Mouse (Mus musculus): ENCODE data around the gene Psap. TPM values are rescaled to one million over a fixed set of nuclear protein-coding genes. Genes with fewer than 3 reads are reported as not detected.

The Psap gene
- polyA plus RNA-seq, 1 experiment from 2014 or later, result 129 TPM

GRCm38 (mm10) chr10:60287161-60287560 is 9.7 kb downstream of the Psap start:
- no peak overlapping the region for H3K4me2 ChIP-seq (ENCODE audit: low read length)
- peaks cover 3% of the 10 kb centered on the region; the same call in 1 of the 2 replicates for H3K36me3 ChIP-seq (ENCODE audit: control insufficient read depth, insufficient read depth, low read length)
- no peak overlapping the region; the same call in 1 of the 2 replicates for H3K27ac ChIP-seq (replicated peaks; ENCODE audit: low read depth, low read length)
- no peak overlapping the region for H3K9ac ChIP-seq (replicated peaks; ENCODE audit: low read length)
- no peaks in the 10 kb centered on the region for H3K9me3 ChIP-seq (ENCODE audit: control insufficient read depth, low read length)
- WGBS, result 89% methylated on average over 4 of the region's 4 CpGs
- DNase-seq (no peak), ATAC-seq (ENCODE audit: low FRiP score, low TSS enrichment) (no peak)
- no peaks in the 10 kb centered on the region for H3K27me3 ChIP-seq (ENCODE audit: control insufficient read depth, insufficient read depth, low read length)
- no peak overlapping the region for H3K4me3 ChIP-seq (replicated peaks; ENCODE audit: low read depth, low read length)
- peaks cover 60% of the 10 kb centered on the region for H3K4me1 ChIP-seq (ENCODE audit: control insufficient read depth, insufficient read depth, low read length)

GRCm38 (mm10) chr10:60287726-60288125 is 10.3 kb downstream of the Psap start:
- peaks cover 9% of the 10 kb centered on the region for H3K36me3 ChIP-seq (ENCODE audit: control insufficient read depth, insufficient read depth, low read length)
- no peaks in the 10 kb centered on the region for H3K9me3 ChIP-seq (ENCODE audit: control insufficient read depth, low read length)
- ATAC-seq (ENCODE audit: low FRiP score, low TSS enrichment) (no peak), DNase-seq (no peak)
- peaks cover 55% of the 10 kb centered on the region for H3K4me1 ChIP-seq (ENCODE audit: control insufficient read depth, insufficient read depth, low read length)
- no peak overlapping the region for H3K4me2 ChIP-seq (ENCODE audit: low read length)
- no peak overlapping the region for H3K4me3 ChIP-seq (replicated peaks; ENCODE audit: low read depth, low read length)
- 78% methylated on average over 2 of the region's 2 CpGs for WGBS
- no peak overlapping the region for H3K9ac ChIP-seq (replicated peaks; ENCODE audit: low read length)
- H3K27me3 ChIP-seq (ENCODE audit: control insufficient read depth, insufficient read depth, low read length), result no peaks in the 10 kb centered on the region
- H3K27ac ChIP-seq (replicated peaks; ENCODE audit: low read depth, low read length), result no peak overlapping the region

- 89% methylated on average over 8 of the region's 8 CpGs for WGBS
Measured at GRCm38 (mm10) chr10:60289216-60289615, 11.8 kb downstream of the Psap start.

GRCm38 (mm10) chr10:60290026-60290738 is 12.8 kb downstream of the Psap start:
- H3K4me1 ChIP-seq (ENCODE audit: control insufficient read depth, insufficient read depth, low read length), result peaks cover 32% of the 10 kb centered on the region
- no peak overlapping the region for H3K4me3 ChIP-seq (replicated peaks; ENCODE audit: low read depth, low read length)
- no peak for ATAC-seq (ENCODE audit: low FRiP score, low TSS enrichment)
- H3K27ac ChIP-seq (replicated peaks; ENCODE audit: low read depth, low read length), result no peak overlapping the region
- H3K27me3 ChIP-seq (ENCODE audit: control insufficient read depth, insufficient read depth, low read length), result no peaks in the 10 kb centered on the region
- no peak overlapping the region for H3K9ac ChIP-seq (replicated peaks; ENCODE audit: low read length)
- no peak for DNase-seq
- H3K36me3 ChIP-seq (ENCODE audit: control insufficient read depth, insufficient read depth, low read length), result peaks cover 34% of the 10 kb centered on the region
- no peak overlapping the region for H3K4me2 ChIP-seq (ENCODE audit: low read length)
- 67% methylated on average over 7 of the region's 7 CpGs for WGBS
- H3K9me3 ChIP-seq (ENCODE audit: control insufficient read depth, low read length), result no peaks in the 10 kb centered on the region

More at GRCm38 (mm10) chr10:60289216-60289615, 11.8 kb downstream of the Psap start:
- H3K4me1 ChIP-seq (ENCODE audit: control insufficient read depth, insufficient read depth, low read length), result peaks cover 41% of the 10 kb centered on the region
- no peak for DNase-seq
- ATAC-seq (ENCODE audit: low FRiP score, low TSS enrichment), result no peak
- H3K4me3 ChIP-seq (replicated peaks; ENCODE audit: low read depth, low read length), result no peak overlapping the region
- no peaks in the 10 kb centered on the region for H3K27me3 ChIP-seq (ENCODE audit: control insufficient read depth, insufficient read depth, low read length)
- H3K9ac ChIP-seq (replicated peaks; ENCODE audit: low read length), result no peak overlapping the region
- H3K9me3 ChIP-seq (ENCODE audit: control insufficient read depth, low read length), result no peaks in the 10 kb centered on the region
- no peak overlapping the region for H3K27ac ChIP-seq (replicated peaks; ENCODE audit: low read depth, low read length)
- no peak overlapping the region for H3K4me2 ChIP-seq (ENCODE audit: low read length)
- peaks cover 24% of the 10 kb centered on the region for H3K36me3 ChIP-seq (ENCODE audit: control insufficient read depth, insufficient read depth, low read length)

- Histone ChIP-seq H3K36me3 (ENCODE audit: control insufficient read depth, insufficient read depth, low read length) (peaks cover 39% of the 10 kb centered on the region), H3K9me3 (ENCODE audit: control insufficient read depth, low read length) (no peaks in the 10 kb centered on the region), H3K9ac (replicated peaks; ENCODE audit: low read length) (no peak overlapping the region), H3K4me1 (ENCODE audit: control insufficient read depth, insufficient read depth, low read length) (peaks cover 26% of the 10 kb centered on the region), H3K4me2 (ENCODE audit: low read length) (no peak overlapping the region), H3K4me3 (replicated peaks; ENCODE audit: low read depth, low read length) (no peak overlapping the region), H3K27ac (replicated peaks; ENCODE audit: low read depth, low read length) (no peak overlapping the region), H3K27me3 (ENCODE audit: control insufficient read depth, insufficient read depth, low read length) (no peaks in the 10 kb centered on the region)
- ATAC-seq (ENCODE audit: low FRiP score, low TSS enrichment), result no peak
- DNase-seq, result no peak
- 83% methylated on average over 8 of the region's 8 CpGs for WGBS
Measured at GRCm38 (mm10) chr10:60290739-60291110, 13.3 kb downstream of the Psap start.

- Histone ChIP-seq H3K4me3 (replicated peaks; ENCODE audit: low read depth, low read length) (no peak overlapping the region), H3K36me3 (ENCODE audit: control insufficient read depth, insufficient read depth, low read length) (peaks cover 52% of the 10 kb centered on the region), H3K27ac (replicated peaks; ENCODE audit: low read depth, low read length) (no peak overlapping the region), H3K9ac (replicated peaks; ENCODE audit: low read length) (no peak overlapping the region), H3K27me3 (ENCODE audit: control insufficient read depth, insufficient read depth, low read length) (no peaks in the 10 kb centered on the region), H3K4me1 (ENCODE audit: control insufficient read depth, insufficient read depth, low read length) (peaks cover 11% of the 10 kb centered on the region), H3K9me3 (ENCODE audit: control insufficient read depth, low read length) (no peaks in the 10 kb centered on the region), H3K4me2 (ENCODE audit: low read length) (no peak overlapping the region)
- DNase-seq, result no peak
- WGBS, result 95% methylated on average over 8 of the region's 8 CpGs
- ATAC-seq (ENCODE audit: low FRiP score, low TSS enrichment), result no peak
Measured at GRCm38 (mm10) chr10:60292209-60292608, 14.8 kb downstream of the Psap start.

- no peak overlapping the region for H3K4me2 ChIP-seq (ENCODE audit: low read length)
- H3K9me3 ChIP-seq (ENCODE audit: control insufficient read depth, low read length), result no peaks in the 10 kb centered on the region
- no peak for ATAC-seq (ENCODE audit: low FRiP score, low TSS enrichment)
- H3K27ac ChIP-seq (replicated peaks; ENCODE audit: low read depth, low read length), result no peak overlapping the region
- no peak for DNase-seq
- no peak overlapping the region for H3K9ac ChIP-seq (replicated peaks; ENCODE audit: low read length)
- H3K4me1 ChIP-seq (ENCODE audit: control insufficient read depth, insufficient read depth, low read length), result no peaks in the 10 kb centered on the region
- H3K27me3 ChIP-seq (ENCODE audit: control insufficient read depth, insufficient read depth, low read length), result no peaks in the 10 kb centered on the region
- WGBS, result 89% methylated on average over 7 of the region's 7 CpGs
- H3K4me3 ChIP-seq (replicated peaks; ENCODE audit: low read depth, low read length), result no peak overlapping the region
- peaks cover 73% of the 10 kb centered on the region for H3K36me3 ChIP-seq (ENCODE audit: control insufficient read depth, insufficient read depth, low read length)
Measured at GRCm38 (mm10) chr10:60294621-60295020, 17.2 kb downstream of the Psap start.

- H3K9me3 ChIP-seq (ENCODE audit: control insufficient read depth, low read length), result no peaks in the 10 kb centered on the region
- no peak overlapping the region for H3K4me2 ChIP-seq (ENCODE audit: low read length)
- H3K4me3 ChIP-seq (replicated peaks; ENCODE audit: low read depth, low read length), result no peak overlapping the region
- H3K27ac ChIP-seq (replicated peaks; ENCODE audit: low read depth, low read length), result no peak overlapping the region
- DNase-seq (no peak), ATAC-seq (ENCODE audit: low FRiP score, low TSS enrichment) (no peak)
- WGBS, result 95% methylated on average over 3 of the region's 3 CpGs
- H3K36me3 ChIP-seq (ENCODE audit: control insufficient read depth, insufficient read depth, low read length), result peaks cover 80% of the 10 kb centered on the region
- H3K4me1 ChIP-seq (ENCODE audit: control insufficient read depth, insufficient read depth, low read length), result no peaks in the 10 kb centered on the region
- H3K27me3 ChIP-seq (ENCODE audit: control insufficient read depth, insufficient read depth, low read length), result no peaks in the 10 kb centered on the region
- no peak overlapping the region for H3K9ac ChIP-seq (replicated peaks; ENCODE audit: low read length)
Measured at GRCm38 (mm10) chr10:60295356-60295755, 17.9 kb downstream of the Psap start.

- peaks cover 87% of the 10 kb centered on the region for H3K36me3 ChIP-seq (ENCODE audit: control insufficient read depth, insufficient read depth, low read length)
- WGBS, result 85% methylated on average over 9 of the region's 9 CpGs
- ATAC-seq (ENCODE audit: low FRiP score, low TSS enrichment), result no peak
Measured at GRCm38 (mm10) chr10:60296027-60296426, 18.6 kb downstream of the Psap start.

More at GRCm38 (mm10) chr10:60296027-60296426, 18.6 kb downstream of the Psap start:
- no peak for DNase-seq
- Histone ChIP-seq H3K4me1 (ENCODE audit: control insufficient read depth, insufficient read depth, low read length) (no peaks in the 10 kb centered on the region), H3K27me3 (ENCODE audit: control insufficient read depth, insufficient read depth, low read length) (no peaks in the 10 kb centered on the region), H3K9me3 (ENCODE audit: control insufficient read depth, low read length) (no peaks in the 10 kb centered on the region), H3K4me2 (ENCODE audit: low read length) (no peak overlapping the region), H3K27ac (replicated peaks; ENCODE audit: low read depth, low read length) (no peak overlapping the region), H3K9ac (replicated peaks; ENCODE audit: low read length) (no peak overlapping the region), H3K4me3 (replicated peaks; ENCODE audit: low read depth, low read length) (no peak overlapping the region)
